Mouse (Mus musculus) MEL-GATA-1-ER (cell line): ENCODE data around the gene Tenm3.

ENCODE experiments used
- DNase-seq: peaks from one replicate; pipeline ENCODE4 v3.0.0-alpha.2; 2012; ENCODE audit warnings: low read depth; ENCODE audit errors: extremely low read depth

The Tenm3 gene

DNA sequence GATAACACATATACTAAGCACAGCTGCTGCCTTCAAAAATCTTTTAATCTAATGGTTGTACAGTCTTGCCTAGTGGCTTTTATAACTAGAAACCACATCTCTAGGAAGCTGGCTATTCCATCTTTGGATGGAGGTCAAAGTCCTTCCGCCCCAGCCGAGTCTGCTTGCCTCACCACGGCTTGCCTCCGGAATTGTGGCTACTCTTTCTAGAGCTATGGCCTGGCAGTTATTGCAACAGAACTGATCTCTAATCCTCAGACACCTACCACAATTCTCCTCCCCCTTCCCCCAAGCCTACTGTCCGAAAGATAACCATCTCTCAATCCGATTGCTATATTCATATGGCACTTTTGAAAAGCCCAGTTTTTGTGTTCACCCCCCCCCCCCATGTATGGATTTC, 101.0 kb downstream of the Tenm3 start:
- no peak for DNase-seq

DNA sequence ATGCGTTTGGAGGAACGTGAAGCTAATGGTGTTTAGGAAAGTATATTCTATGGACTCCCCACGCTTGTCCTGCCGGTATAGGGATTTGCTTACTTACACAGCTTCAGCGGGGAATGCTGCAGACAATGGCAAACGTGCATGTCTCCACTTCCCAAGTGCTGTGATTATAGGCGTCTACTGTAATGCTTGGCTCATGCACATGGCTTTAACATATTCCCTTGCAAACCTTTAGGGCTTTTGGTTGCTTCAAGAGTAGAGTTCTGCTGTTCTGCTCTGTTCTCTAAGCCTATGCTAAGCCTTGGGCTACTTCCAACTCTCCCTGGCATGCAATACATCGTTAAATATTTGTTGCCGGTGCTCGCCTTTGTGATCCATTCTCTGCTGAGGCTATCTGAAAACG, 102.8 kb downstream of the Tenm3 start:
- no peak for DNase-seq

DNA sequence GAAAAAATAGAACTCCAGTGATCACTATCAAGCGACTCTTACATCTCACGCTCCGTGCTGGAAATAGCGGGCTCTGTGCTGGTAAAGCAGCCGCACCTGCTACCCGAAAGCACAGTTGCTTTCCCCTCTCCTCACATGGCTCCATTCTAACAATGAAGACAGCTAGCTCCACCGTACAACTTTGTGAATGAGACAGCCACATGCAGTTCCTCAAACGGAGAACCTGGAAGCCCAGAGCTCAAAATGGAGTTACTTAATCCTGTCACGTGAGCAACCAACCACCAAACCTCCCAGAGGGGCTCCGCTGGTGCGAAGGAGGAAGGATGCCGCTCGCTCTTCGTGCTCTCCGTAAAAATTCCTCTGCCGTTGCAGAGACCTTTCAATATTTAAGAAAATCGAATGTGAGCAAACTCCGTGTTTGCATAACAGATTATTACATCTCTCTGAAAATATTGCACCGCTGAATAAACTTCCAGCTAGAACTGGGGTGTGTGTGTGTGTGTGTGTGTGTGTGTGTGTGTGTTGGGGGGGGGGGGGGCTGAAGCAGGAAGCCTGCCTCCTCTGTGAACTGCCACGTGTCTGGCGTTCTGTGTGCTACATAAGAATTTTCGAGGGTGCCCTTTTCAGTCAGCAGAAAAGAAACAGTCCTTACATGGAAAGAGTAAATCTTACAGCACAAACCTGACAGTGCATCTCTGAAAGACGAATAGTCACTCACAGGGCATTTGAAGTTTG, 103.4 kb downstream of the Tenm3 start:
- DNase-seq = no peak

DNA sequence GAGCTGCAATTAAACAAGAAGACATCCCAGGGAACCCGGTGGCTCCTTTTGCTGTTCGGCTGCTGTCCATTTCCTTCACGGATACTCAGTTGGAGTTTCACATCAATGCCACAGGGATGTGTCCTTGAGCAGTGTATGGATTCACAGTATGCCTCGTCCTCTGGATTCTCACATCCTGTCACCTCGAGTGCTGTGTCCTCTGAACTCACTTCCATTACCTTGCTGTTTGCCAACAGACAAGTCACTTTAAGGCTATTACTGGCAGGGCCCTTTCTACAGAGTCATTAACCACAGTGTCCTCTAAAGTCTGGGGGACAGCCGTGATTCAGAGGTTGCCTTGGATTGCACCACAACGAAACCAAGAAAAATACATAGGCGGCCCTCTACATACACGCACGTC, 110.0 kb downstream of the Tenm3 start:
- DNase-seq = no peak

DNA sequence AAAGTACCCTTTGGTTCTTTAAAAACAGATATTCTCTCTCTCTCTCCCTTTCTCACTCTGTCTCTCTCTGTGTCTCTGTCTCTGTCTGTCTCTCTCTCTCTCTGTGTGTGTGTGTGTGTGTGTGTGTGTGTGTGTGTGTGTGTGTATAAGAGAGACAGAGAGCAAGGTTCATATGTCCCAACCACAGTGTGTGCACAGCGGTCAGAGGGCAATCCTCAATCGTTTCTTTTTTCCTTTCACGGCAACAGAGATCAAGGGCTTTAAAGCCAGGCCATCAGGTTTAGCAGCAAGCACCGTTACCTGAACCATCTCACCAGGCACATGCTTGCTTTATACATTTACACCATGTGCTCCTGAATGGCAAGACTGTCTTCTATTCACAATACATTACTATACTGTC, 110.7 kb downstream of the Tenm3 start:
- DNase-seq = no peak

DNA sequence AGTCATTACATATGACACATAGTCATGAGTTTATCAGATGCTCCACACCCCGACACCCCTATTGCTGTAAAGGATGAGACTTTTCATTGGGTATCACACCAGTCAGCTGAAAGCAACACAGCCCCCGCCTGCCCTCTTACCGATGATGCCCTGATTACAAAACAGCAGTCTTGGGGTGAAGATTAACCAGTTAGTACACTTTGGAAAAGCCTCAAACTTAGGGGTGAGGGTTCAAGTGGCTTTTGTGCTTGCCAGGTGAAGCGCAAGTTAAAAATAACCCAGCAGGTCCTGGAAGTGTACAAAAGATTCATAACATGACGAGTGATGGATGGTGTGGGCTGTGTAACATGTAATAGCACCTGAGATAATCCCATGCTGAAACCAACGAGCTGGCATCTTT, 113.0 kb downstream of the Tenm3 start:
- no peak for DNase-seq

DNA sequence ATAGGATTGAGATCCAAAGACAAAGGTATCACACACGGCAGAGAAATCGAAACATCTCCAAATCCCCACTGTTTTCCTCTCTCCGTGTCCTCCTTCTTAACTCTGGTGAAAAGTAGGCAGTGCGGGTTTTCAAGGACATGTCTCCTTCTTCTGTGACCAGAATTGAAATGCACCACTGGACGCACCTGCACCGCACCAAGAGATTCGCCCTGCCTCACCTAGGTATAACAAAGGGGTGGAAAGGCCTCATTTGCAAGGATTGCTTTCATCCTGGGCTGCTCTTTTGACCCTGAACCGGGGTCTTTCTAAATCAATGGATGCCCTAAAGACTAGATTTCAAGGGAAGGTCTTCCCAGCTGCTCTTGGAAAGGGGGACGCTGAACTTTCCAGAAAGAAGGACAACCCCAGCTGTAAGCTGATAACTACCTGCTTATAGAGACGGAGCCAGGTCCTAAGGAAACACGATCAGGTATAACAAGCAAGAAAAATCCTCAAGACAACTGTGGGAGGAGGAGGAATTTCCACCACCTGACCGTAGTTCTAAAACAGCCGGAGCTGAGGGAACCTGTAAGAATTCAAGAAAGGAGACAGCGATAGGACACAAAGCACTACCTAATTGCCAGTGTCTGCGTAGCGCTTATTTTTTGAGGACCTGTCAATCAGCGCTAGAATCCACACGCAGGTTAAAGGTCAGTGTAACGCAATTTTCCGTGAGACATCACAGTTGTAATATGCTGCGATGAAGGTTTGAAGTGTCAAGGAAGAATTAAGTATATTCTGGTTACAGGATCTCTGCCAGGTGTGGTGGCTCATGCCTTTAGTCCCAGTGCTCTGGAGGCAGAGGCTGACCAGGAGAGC, 114.7 kb downstream of the Tenm3 start:
- no peak for DNase-seq

DNA sequence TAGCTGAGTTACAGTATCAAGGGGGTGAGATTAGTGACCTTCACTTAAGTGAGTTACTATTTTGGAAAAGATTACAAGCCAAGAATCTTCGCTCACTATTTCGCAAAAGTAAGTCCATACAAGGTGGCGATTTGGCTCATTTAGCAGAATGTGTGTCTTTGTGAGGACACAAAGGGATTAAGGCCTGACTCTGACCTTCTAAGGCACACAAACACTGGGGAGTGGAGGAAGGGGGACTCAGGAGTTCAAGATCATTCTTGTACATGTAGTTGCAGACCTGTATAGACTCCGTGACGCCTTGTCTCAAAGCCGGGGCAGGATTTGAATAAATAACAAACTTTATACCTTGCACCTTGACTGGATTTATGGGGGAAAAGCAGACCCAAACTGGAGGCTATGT, 115.7 kb downstream of the Tenm3 start:
- DNase-seq = no peak

DNA sequence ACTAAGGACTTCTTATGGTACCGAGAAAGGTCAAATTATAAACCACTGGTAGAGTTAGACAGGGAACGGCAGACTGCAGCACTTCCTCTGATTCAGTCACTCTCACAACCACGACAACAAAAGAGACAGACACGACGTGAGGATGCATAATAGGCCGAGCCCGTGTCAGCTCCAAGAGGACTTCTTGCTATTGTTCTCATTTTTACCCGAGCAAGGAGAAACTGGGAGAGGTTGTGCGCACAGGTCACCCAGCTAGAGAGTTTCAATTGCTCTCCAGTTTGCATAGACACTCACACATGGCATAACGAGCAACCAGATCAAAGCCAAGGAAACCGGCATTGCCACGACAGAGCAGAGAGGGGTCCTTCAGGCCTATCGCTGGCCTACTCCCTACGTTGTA, 121.0 kb downstream of the Tenm3 start:
- no peak for DNase-seq

DNA sequence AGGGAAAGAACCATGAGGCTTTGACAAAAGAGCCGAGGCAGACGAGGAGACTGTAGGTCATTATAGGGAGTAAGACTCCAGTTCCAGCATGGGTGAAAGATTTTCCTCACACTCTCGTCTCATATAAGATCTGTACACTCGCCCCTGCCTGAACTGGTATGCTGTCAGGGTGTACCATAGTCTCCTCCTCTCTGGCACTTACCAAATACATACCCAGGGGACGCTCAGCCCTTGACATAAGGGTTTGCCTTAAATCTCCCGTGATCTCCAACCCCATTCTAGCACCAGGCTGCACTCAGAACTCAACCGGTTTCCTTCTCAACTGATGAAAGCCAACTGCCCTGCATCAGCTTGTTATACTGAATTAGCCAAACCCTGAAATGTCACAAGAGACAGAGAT, 121.4 kb downstream of the Tenm3 start:
- no peak for DNase-seq

DNA sequence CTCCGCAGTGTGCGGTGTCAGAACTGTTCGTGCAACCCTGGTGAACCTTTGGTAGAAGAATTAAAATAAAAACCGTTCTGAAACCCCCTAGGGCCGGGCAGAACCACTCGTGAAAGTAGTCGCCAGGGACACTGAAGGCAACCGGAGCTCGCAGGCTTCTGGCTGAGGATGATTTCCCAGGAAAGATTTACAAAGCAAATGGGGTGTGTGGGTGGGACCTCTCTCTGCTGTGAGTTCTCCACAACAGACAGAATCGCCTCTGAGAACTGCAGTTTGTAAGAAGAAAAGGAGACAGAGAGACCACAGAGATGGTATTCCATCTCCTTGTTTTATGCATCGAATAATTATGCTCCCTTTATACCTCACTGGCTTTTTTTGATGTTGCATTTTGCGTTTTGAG, 122.4 kb downstream of the Tenm3 start:
- no peak for DNase-seq

DNA sequence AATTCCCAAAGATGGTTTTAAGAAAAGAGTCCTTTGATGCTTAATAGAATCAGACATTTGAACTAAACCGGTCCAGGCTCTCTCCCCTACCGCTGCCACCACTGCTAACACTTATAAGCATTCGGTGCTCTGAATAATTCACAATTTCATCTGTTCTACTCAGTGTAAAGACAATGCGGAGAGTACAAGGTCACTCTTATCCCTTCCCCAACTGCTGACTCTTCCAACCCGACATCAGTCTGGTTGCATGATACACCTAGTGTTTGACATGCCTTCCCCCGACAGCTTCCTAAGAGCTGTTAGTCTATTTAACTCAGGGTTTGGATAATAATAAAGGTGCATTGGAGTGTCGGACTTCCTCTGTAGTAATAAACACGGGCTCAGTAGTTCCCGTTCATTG, 128.1 kb downstream of the Tenm3 start:
- DNase-seq = no peak

DNA sequence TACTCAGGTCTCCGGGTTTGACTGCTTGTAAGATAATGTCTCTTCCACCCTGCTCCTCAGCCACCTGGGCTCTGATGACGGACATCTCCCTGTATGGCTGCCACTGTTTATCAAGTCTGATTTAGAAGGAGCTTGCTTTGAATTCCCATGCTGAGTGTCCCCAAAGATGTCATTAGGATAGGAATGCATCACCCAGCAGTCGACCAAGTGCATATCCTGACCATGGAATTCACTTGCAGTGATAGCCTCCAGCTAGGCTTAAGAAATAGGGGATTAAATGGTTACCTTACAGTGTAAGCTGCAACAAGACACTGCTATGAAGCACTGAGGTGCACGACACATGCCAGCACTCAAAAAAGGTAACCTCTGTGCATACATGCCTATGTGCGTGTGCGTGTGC, 137.1 kb downstream of the Tenm3 start:
- DNase-seq = no peak

DNA sequence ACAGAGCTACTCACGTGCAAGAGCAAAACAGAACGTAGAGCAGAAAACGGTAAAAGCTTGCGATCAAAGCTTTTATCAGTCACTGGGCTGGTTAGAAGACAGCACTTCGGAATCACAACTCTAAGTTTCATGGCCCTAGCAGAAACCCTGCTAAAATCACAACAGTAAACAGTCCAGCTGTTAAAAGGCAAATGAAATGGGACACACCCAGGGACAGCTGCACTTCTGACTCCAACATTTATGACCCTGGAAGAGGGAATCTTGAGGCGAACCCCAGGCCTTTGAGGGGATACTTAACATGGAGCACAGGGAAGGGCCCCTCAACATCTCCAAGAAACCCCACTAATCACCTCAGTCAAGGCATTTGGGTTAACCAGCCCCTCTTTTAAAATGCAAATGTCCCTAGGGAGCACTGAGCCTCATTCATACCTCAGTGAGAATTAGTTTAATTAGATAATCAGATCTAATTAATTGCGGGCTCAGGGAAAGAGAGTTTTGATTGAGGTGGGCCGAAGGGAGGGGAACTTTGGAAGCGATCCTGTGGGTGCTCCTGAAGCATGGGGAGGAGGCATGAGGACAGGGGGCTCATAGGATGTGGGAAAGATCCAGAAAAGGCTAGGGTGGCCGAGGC, 138.8 kb downstream of the Tenm3 start:
- DNase-seq = no peak

DNA sequence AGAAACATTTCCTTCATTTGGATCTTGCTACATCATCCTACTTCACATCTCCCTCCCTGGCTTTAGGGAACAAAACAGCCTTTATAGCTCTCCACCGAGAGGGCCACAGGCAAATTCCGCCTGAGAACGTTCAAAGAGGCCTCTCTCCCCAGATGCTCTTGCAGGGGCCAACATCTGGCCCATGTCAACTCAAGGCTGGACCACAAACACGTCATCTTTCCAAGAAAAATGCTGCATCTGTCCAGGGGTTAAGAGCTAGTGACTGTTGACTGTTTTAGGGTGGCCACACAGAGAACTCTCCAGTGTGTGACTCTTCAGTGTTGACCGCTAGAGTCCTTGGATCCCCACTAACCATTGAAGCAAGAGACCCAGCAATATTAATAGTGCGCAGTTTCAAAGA, 139.3 kb downstream of the Tenm3 start:
- no peak for DNase-seq

DNA sequence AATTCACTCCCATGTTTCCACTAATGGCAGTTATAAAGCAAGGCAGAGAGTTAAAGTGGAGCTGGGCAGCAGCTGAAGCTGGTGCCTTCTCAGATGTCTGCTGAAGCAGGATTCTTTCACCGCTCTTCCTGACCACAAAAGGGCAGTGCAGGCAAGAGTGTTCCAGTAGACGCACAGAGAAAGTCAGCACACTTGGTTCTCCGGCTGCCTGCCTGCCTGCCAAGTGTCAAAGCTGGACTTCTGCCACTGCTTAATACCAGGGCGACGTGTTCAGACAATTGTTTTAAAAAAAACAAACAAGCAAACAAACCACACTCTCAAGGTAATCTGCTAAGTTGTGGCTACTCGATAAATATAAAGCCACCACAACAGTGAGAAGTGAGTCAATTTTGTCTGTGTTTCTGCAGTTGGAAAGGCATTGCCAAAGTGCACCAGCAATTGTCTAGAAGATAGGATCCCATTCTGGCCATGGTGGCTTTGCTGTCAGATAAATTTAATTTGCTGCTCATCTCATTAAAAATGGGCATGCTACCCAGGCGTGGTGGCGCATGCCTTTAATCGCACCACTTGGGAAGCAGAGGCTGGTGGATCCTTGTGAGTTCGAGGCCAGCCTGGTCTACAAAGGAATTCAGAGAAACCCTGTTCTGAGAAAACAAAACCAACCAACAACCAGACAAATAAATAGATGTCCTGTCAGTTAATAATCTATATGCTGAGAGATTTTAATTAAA, 152.9 kb downstream of the Tenm3 start:
- DNase-seq = no peak

DNA sequence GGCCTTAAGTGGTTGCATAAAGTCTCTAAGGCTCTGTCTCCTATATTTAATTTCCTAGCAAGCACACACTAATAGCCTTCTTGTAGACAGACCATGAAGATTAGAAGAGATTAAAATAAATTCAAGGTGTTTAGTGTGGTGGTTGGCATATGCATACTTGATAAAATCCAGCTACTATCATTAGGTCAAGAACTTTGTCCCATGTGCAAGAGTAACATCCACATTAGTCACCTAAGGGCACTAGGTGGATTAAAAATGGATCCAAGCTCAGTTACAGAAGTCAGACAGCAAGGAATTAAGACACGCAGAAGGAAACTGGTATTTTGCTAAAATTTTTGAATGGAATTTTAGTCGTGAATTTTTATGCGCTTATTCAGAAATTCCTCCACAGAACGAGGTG, 155.0 kb downstream of the Tenm3 start:
- DNase-seq = no peak

DNA sequence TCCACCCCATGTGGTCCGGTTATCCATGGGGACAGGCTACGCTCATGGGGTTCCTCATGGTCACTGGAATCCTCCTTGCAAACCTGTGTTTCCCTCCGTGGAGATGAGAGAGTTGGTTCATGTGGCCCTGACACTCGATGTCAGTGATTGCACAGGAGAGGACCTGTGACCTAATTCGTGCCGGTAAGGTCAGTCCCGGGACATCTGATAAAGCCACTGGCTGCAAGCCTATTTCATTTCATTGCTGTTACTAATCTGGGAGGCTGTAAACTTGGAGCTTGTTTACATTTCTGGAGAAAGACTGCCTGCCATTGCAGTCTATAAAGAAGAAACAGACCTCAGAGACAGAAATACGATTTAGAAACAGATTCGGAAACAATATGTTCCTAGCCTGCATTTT, 155.6 kb downstream of the Tenm3 start:
- DNase-seq = no peak

DNA sequence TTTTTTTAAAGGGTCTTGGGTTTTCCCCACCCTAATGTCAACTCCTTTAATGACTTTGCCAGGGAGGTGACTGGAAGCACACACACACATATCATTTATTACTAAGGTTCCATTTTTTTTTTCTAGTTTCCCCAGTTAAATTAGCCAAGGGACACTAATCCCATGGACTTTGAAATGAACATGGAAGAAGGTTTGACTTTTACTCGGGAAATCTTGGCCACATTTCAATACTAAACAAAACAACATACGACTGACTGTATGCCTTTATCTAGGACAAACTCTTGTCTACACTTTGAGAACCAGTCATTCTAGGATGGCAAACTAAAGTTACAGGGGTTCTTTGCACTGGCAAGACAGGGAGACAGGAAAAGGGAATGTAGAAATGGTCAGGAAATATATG, 170.3 kb downstream of the Tenm3 start:
- DNase-seq = no peak

DNA sequence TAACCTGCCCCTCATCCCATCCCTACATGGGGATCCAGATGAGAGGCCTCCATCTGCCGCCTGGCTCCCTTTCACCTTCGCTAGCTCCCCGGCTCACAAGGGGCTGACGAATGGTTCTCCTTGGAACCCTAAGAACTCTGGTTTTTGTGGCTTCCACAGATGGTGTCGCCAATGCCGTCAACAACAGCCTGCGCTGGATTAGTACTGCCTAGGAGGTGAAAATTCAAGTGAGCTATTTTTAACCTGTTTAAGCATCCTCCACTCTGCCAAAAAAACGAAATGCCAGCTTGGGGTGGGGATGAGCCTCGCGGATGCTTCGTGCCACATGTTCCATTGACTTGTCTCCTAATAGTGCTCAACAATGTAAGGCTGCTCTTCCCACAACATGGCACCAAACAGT, 171.3 kb downstream of the Tenm3 start:
- no peak for DNase-seq

DNA sequence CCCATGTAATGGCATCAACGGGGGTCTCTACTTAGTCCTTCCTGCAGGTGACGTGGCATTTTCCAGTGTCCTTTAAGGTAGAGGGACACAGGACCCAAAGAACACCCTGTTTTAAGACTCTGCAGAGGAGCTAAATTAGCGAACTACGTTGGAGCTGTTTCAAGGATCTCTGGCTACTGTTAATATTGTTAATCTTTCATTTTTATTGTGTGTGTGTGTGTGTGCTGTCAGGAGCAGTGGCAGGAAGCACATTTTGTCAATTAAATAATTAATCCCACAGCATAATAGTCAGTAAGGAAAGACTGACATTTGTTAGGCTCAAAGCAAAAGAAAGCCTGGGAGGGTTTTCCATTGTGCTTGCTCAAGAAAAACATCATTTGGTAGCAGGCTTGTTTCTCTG, 172.4 kb downstream of the Tenm3 start:
- DNase-seq = no peak

DNA sequence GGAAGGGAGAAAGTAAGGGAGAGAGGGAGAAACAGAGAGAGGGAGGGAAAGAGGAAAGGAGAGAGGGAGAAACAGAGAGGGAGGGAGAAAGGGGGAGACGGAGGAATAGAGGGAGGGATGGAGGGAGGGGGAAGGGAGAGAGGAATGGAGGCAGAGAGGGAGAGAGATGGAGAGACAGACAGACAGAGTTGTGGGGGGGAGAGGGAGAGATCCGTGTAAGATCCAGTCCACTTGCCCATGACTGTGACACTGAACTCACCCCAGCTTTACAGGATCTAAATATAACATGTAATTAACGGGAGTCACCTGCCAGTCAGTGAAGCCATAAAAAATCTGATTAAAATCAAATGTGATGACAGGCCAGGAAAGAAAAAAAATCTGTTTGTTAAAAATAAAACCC, 172.9 kb downstream of the Tenm3 start:
- DNase-seq = no peak
